Mouse (Mus musculus): ENCODE results near the gene Serpinb7.

The Serpinb7 gene

GRCm38 (mm10) chr1:107399355-107399754, at the start of gene Serpinb7:
Serpinb7 (plus strand) TSS chr1:107399655.
- in situ Hi-C loops (cut with MboI; ENCODE audit: low pct_unique_long_range_greater_than_20kb in 1 of 2, low sequenced_read_pairs in 2 of 2, unreplicated experiment in 1 of 2) = no loop called here

GRCm38 (mm10) chr1:107350392-107350791, 49.1 kb upstream of the Serpinb7 start:
- in situ Hi-C loops (cut with MboI; ENCODE audit: low pct_unique_long_range_greater_than_20kb in 1 of 2, low sequenced_read_pairs in 2 of 2, unreplicated experiment in 1 of 2) = loop anchor here in 1 of 2 experiments (25.0 kb wide), 1 partner anchor 338 kb away; no protein-coding TSS in a partner anchor

- in situ Hi-C loops (cut with MboI; ENCODE audit: low pct_unique_long_range_greater_than_20kb in 1 of 2, low sequenced_read_pairs in 2 of 2, unreplicated experiment in 1 of 2) = loop anchor here in 1 of 2 experiments (25.0 kb wide), 1 partner anchor 339 kb away; no protein-coding TSS in a partner anchor
Observed at GRCm38 (mm10) chr1:107351115-107351514, 48.3 kb upstream of the Serpinb7 start.

- in situ Hi-C loops (cut with MboI; ENCODE audit: low pct_unique_long_range_greater_than_20kb in 1 of 2, low sequenced_read_pairs in 2 of 2, unreplicated experiment in 1 of 2) = loop anchor here in 1 of 2 experiments (25.0 kb wide), 1 partner anchor 341 kb away; no protein-coding TSS in a partner anchor
Observed at GRCm38 (mm10) chr1:107353046-107353445, 46.4 kb upstream of the Serpinb7 start.

- in situ Hi-C loops (cut with MboI; ENCODE audit: low pct_unique_long_range_greater_than_20kb in 1 of 2, low sequenced_read_pairs in 2 of 2, unreplicated experiment in 1 of 2) = loop anchor here in 1 of 2 experiments (25.0 kb wide), 1 partner anchor 349 kb away; no protein-coding TSS in a partner anchor
Observed at GRCm38 (mm10) chr1:107360898-107361297, 38.6 kb upstream of the Serpinb7 start, which contains the start of gene Serpinb11. Serpinb11 (plus strand) TSS chr1:107361198.

GRCm38 (mm10) chr1:107365973-107366372, 33.5 kb upstream of the Serpinb7 start:
- in situ Hi-C loops (cut with MboI; ENCODE audit: low pct_unique_long_range_greater_than_20kb in 1 of 2, low sequenced_read_pairs in 2 of 2, unreplicated experiment in 1 of 2) = loop anchor here in 1 of 2 experiments (25.0 kb wide), 1 partner anchor 354 kb away; no protein-coding TSS in a partner anchor

- in situ Hi-C loops (cut with MboI; ENCODE audit: low pct_unique_long_range_greater_than_20kb in 1 of 2, low sequenced_read_pairs in 2 of 2, unreplicated experiment in 1 of 2) = loop anchor here in 1 of 2 experiments (25.0 kb wide), 1 partner anchor 357 kb away; no protein-coding TSS in a partner anchor
Observed at GRCm38 (mm10) chr1:107368944-107369343, 30.5 kb upstream of the Serpinb7 start.

GRCm38 (mm10) chr1:107376952-107377351, 22.5 kb upstream of the Serpinb7 start:
- in situ Hi-C loops (cut with MboI; ENCODE audit: low pct_unique_long_range_greater_than_20kb in 1 of 2, low sequenced_read_pairs in 2 of 2, unreplicated experiment in 1 of 2) = no loop called here

- in situ Hi-C loops (cut with MboI; ENCODE audit: low pct_unique_long_range_greater_than_20kb in 1 of 2, low sequenced_read_pairs in 2 of 2, unreplicated experiment in 1 of 2) = no loop called here
Observed at GRCm38 (mm10) chr1:107378368-107378767, 21.1 kb upstream of the Serpinb7 start.

- in situ Hi-C loops (cut with MboI; ENCODE audit: low pct_unique_long_range_greater_than_20kb in 1 of 2, low sequenced_read_pairs in 2 of 2, unreplicated experiment in 1 of 2) = no loop called here
Observed at GRCm38 (mm10) chr1:107381491-107381890, 18.0 kb upstream of the Serpinb7 start.

- in situ Hi-C loops (cut with MboI; ENCODE audit: low pct_unique_long_range_greater_than_20kb in 1 of 2, low sequenced_read_pairs in 2 of 2, unreplicated experiment in 1 of 2) = no loop called here
Observed at GRCm38 (mm10) chr1:107382404-107382803, 17.1 kb upstream of the Serpinb7 start.

GRCm38 (mm10) chr1:107384532-107384931, 14.9 kb upstream of the Serpinb7 start:
- in situ Hi-C loops (cut with MboI; ENCODE audit: low pct_unique_long_range_greater_than_20kb in 1 of 2, low sequenced_read_pairs in 2 of 2, unreplicated experiment in 1 of 2) = no loop called here

- in situ Hi-C loops (cut with MboI; ENCODE audit: low pct_unique_long_range_greater_than_20kb in 1 of 2, low sequenced_read_pairs in 2 of 2, unreplicated experiment in 1 of 2) = no loop called here
Observed at GRCm38 (mm10) chr1:107389753-107390152, 9.7 kb upstream of the Serpinb7 start.

- in situ Hi-C loops (cut with MboI; ENCODE audit: low pct_unique_long_range_greater_than_20kb in 1 of 2, low sequenced_read_pairs in 2 of 2, unreplicated experiment in 1 of 2) = no loop called here
Observed at GRCm38 (mm10) chr1:107397481-107397880, 2.0 kb upstream of the Serpinb7 start.

GRCm38 (mm10) chr1:107402082-107402481, 2.6 kb downstream of the Serpinb7 start:
- in situ Hi-C loops (cut with MboI; ENCODE audit: low pct_unique_long_range_greater_than_20kb in 1 of 2, low sequenced_read_pairs in 2 of 2, unreplicated experiment in 1 of 2) = no loop called here

GRCm38 (mm10) chr1:107414650-107415049, 15.2 kb downstream of the Serpinb7 start:
- in situ Hi-C loops (cut with MboI; ENCODE audit: low pct_unique_long_range_greater_than_20kb in 1 of 2, low sequenced_read_pairs in 2 of 2, unreplicated experiment in 1 of 2) = no loop called here

- in situ Hi-C loops (cut with MboI; ENCODE audit: low pct_unique_long_range_greater_than_20kb in 1 of 2, low sequenced_read_pairs in 2 of 2, unreplicated experiment in 1 of 2) = no loop called here
Observed at GRCm38 (mm10) chr1:107422487-107422886, 23.0 kb downstream of the Serpinb7 start.

- in situ Hi-C loops (cut with MboI; ENCODE audit: low pct_unique_long_range_greater_than_20kb in 1 of 2, low sequenced_read_pairs in 2 of 2, unreplicated experiment in 1 of 2) = no loop called here
Observed at GRCm38 (mm10) chr1:107431253-107431652, 31.8 kb downstream of the Serpinb7 start.

GRCm38 (mm10) chr1:107435528-107435927, 36.1 kb downstream of the Serpinb7 start:
- in situ Hi-C loops (cut with MboI; ENCODE audit: low pct_unique_long_range_greater_than_20kb in 1 of 2, low sequenced_read_pairs in 2 of 2, unreplicated experiment in 1 of 2) = no loop called here

- in situ Hi-C loops (cut with MboI; ENCODE audit: low pct_unique_long_range_greater_than_20kb in 1 of 2, low sequenced_read_pairs in 2 of 2, unreplicated experiment in 1 of 2) = no loop called here
Observed at GRCm38 (mm10) chr1:107439462-107439861, 40.0 kb downstream of the Serpinb7 start.

Measured in mouse embryonic stem cell (cell line).